Mouse (Mus musculus): Measurements from ENCODE around the gene Cd34. TPM values are rescaled to one million over a fixed set of nuclear protein-coding genes. Genes with fewer than 3 reads are reported as not detected.

Gene Cd34
- total RNA-seq, 2 experiments from 2014 or later: 57.8 to 66.1 TPM

GRCm38 (mm10) chr1:194976164-194976516, 37.5 kb downstream of the Cd34 start:
- DNase-seq (ENCODE audit: extremely low spot score in 1 of 2, low spot score in 2 of 2): peak; percentile 94 to 97
- intact Hi-C loops (cut with DNase I): loop anchor here (1.0 to 10.0 kb wide), 5 partner anchors 41 to 351 kb away; partner anchors contain the start of genes Cd46 and Cr1l
- peak overlapping the region; percentile 97 for H3K4me3 ChIP-seq
- TF ChIP-seq CTCF (IDR thresholded peaks at IDR 0.05): peak; percentile 85
- H3K27ac ChIP-seq: peak overlapping the region; percentile 99

GRCm38 (mm10) chr1:194976517-194977370, 38.1 kb downstream of the Cd34 start:
- TF ChIP-seq CTCF (IDR thresholded peaks at IDR 0.05): no peak; the same call in 1 of the 2 replicates
- H3K27ac ChIP-seq: peak overlapping the region; percentile 99
- DNase-seq (ENCODE audit: extremely low spot score in 1 of 2, low spot score in 2 of 2): peak; percentile 66 to 70
- intact Hi-C loops (cut with DNase I): loop anchor here (1.0 to 10.0 kb wide), 5 partner anchors 41 to 352 kb away; partner anchors contain the start of genes Cd46 and Cr1l
- peak overlapping the region; percentile 97 for H3K4me3 ChIP-seq

GRCm38 (mm10) chr1:194977371-194977761, 38.7 kb downstream of the Cd34 start:
- intact Hi-C loops (cut with DNase I): loop anchor here (5.0 to 10.0 kb wide), 3 partner anchors 117 to 353 kb away; partner anchors contain the start of genes Cd46 and Cr1l
- H3K27ac ChIP-seq: peak overlapping the region; percentile 99
- no peak for TF ChIP-seq CTCF (IDR thresholded peaks at IDR 0.05)
- peak in 1 of 2 experiments; percentile 25 for DNase-seq (ENCODE audit: extremely low spot score in 1 of 2, low spot score in 2 of 2)
- H3K4me3 ChIP-seq: peak overlapping the region; percentile 97

GRCm38 (mm10) chr1:194977946-194978720, 39.5 kb downstream of the Cd34 start:
- Histone ChIP-seq H3K27ac (peak overlapping the region; percentile 99), H3K4me3 (peak overlapping the region; percentile 97)
- DNase-seq (ENCODE audit: extremely low spot score in 1 of 2, low spot score in 2 of 2): peak; percentile 50 to 51
- no peak for TF ChIP-seq CTCF (IDR thresholded peaks at IDR 0.05)
- intact Hi-C loops (cut with DNase I): loop anchor here (5.0 to 10.0 kb wide), 3 partner anchors 117 to 353 kb away; partner anchors contain the start of genes Cd46 and Cr1l

GRCm38 (mm10) chr1:194980826-194981435, 42.3 kb downstream of the Cd34 start:
- TF ChIP-seq CTCF (IDR thresholded peaks at IDR 0.05): no peak
- no peak overlapping the region; the same call in 1 of the 2 replicates for H3K27ac ChIP-seq
- no peak for DNase-seq (ENCODE audit: extremely low spot score in 1 of 2, low spot score in 2 of 2)
- intact Hi-C loops (cut with DNase I): no loop called here
- H3K4me3 ChIP-seq: no peak overlapping the region

- Histone ChIP-seq H3K4me3 (no peak overlapping the region), H3K27ac (no peak overlapping the region)
- TF ChIP-seq CTCF (IDR thresholded peaks at IDR 0.05): no peak
- no peak for DNase-seq (ENCODE audit: extremely low spot score in 1 of 2, low spot score in 2 of 2)
- intact Hi-C loops (cut with DNase I): no loop called here
Measured at GRCm38 (mm10) chr1:194982931-194983690, 44.5 kb downstream of the Cd34 start.

- intact Hi-C loops (cut with DNase I): no loop called here
- DNase-seq (ENCODE audit: extremely low spot score in 1 of 2, low spot score in 2 of 2): no peak
- Histone ChIP-seq H3K27ac (no peak overlapping the region), H3K4me3 (no peak overlapping the region)
- no peak for TF ChIP-seq CTCF (IDR thresholded peaks at IDR 0.05)
Measured at GRCm38 (mm10) chr1:194984914-194985313, 46.3 kb downstream of the Cd34 start.

- DNase-seq (ENCODE audit: extremely low spot score in 1 of 2, low spot score in 2 of 2): no peak
- H3K27ac ChIP-seq: no peak overlapping the region
- no peak overlapping the region for H3K4me3 ChIP-seq
- intact Hi-C loops (cut with DNase I): no loop called here
- TF ChIP-seq CTCF (IDR thresholded peaks at IDR 0.05): no peak
Measured at GRCm38 (mm10) chr1:194985442-194986210, 47.0 kb downstream of the Cd34 start.

- Histone ChIP-seq H3K27ac (no peak overlapping the region), H3K4me3 (no peak overlapping the region)
- intact Hi-C loops (cut with DNase I): no loop called here
- DNase-seq (ENCODE audit: extremely low spot score in 1 of 2, low spot score in 2 of 2): no peak
- peak; percentile 25 for TF ChIP-seq CTCF (IDR thresholded peaks at IDR 0.05)
Measured at GRCm38 (mm10) chr1:194989024-194989423, 50.4 kb downstream of the Cd34 start.

GRCm38 (mm10) chr1:194990976-194991375, 52.4 kb downstream of the Cd34 start:
- intact Hi-C loops (cut with DNase I): no loop called here
- Histone ChIP-seq H3K27ac (no peak overlapping the region), H3K4me3 (no peak overlapping the region)
- DNase-seq (ENCODE audit: extremely low spot score in 1 of 2, low spot score in 2 of 2): no peak
- no peak for TF ChIP-seq CTCF (IDR thresholded peaks at IDR 0.05)

All from left cerebral cortex, adult 2 months (tissue).